Mouse (Mus musculus) CD8-positive naive resting alpha-beta T cell, adult 2 months (primary cell): ENCODE measurements around the gene Lrp1.

Source experiments
- DNase-seq, 2 experiments: peaks; one replicate each; pipeline ENCODE4 v3.0.0; 2022; ENCODE audit warnings: low read depth in 2 of 2, low spot score in 2 of 2

Lrp1 gene

GRCm38 (mm10) chr10:127594930-127595715 is 25.8 kb downstream of the Lrp1 start:
- no peak for DNase-seq

- DNase-seq, result no peak
Measured at GRCm38 (mm10) chr10:127594405-127594804, 26.5 kb downstream of the Lrp1 start.

- no peak for DNase-seq
Measured at GRCm38 (mm10) chr10:127592850-127593249, 28.1 kb downstream of the Lrp1 start.

GRCm38 (mm10) chr10:127592423-127592822 is 28.5 kb downstream of the Lrp1 start:
- no peak for DNase-seq

GRCm38 (mm10) chr10:127591514-127591913 is 29.4 kb downstream of the Lrp1 start:
- no peak for DNase-seq

- no peak for DNase-seq
Measured at GRCm38 (mm10) chr10:127590831-127591451, 30.0 kb downstream of the Lrp1 start.

GRCm38 (mm10) chr10:127590256-127590655 is 30.7 kb downstream of the Lrp1 start:
- no peak for DNase-seq

GRCm38 (mm10) chr10:127587776-127588175 is 33.2 kb downstream of the Lrp1 start:
- no peak for DNase-seq

GRCm38 (mm10) chr10:127586209-127586608 is 34.7 kb downstream of the Lrp1 start:
- DNase-seq, result no peak

GRCm38 (mm10) chr10:127585598-127585997 is 35.4 kb downstream of the Lrp1 start:
- DNase-seq, result no peak

- no peak for DNase-seq
Measured at GRCm38 (mm10) chr10:127583649-127584048, 37.3 kb downstream of the Lrp1 start.

- DNase-seq, result no peak
Measured at GRCm38 (mm10) chr10:127581291-127581690, 39.7 kb downstream of the Lrp1 start.

GRCm38 (mm10) chr10:127577982-127578381 is 43.0 kb downstream of the Lrp1 start:
- no peak for DNase-seq

- DNase-seq, result no peak
Measured at GRCm38 (mm10) chr10:127577156-127577555, 43.8 kb downstream of the Lrp1 start.

- DNase-seq, result no peak
Measured at GRCm38 (mm10) chr10:127576381-127576961, 44.5 kb downstream of the Lrp1 start.

- no peak for DNase-seq
Measured at GRCm38 (mm10) chr10:127575741-127576140, 45.2 kb downstream of the Lrp1 start.

GRCm38 (mm10) chr10:127572281-127572680 is 48.7 kb downstream of the Lrp1 start:
- DNase-seq, result no peak

GRCm38 (mm10) chr10:127570937-127571641 is 49.9 kb downstream of the Lrp1 start:
- no peak for DNase-seq

GRCm38 (mm10) chr10:127570384-127570783 is 50.6 kb downstream of the Lrp1 start:
- no peak for DNase-seq

- DNase-seq, result peak; percentile 61 to 71
Measured at GRCm38 (mm10) chr10:127569450-127569849, 51.5 kb downstream of the Lrp1 start.

GRCm38 (mm10) chr10:127566553-127567326 is 54.2 kb downstream of the Lrp1 start:
- DNase-seq, result no peak
